Mouse (Mus musculus): ENCODE measurements around the gene Sik3. TPM values are rescaled to one million over a fixed set of nuclear protein-coding genes. Genes with fewer than 3 reads are reported as not detected.
A peak's percentile ranks its signal among the peaks of the same experiment; 100 is the strongest.
"Not testable (repeated sequence)": the region's sequence is repeated elsewhere in the genome, so short reads cannot be mapped to it uniquely, and the experiment has no call there.

The Sik3 gene
- total RNA-seq, 4 experiments from 2014 or later, result 134 to 147 (median 140) TPM

DNA sequence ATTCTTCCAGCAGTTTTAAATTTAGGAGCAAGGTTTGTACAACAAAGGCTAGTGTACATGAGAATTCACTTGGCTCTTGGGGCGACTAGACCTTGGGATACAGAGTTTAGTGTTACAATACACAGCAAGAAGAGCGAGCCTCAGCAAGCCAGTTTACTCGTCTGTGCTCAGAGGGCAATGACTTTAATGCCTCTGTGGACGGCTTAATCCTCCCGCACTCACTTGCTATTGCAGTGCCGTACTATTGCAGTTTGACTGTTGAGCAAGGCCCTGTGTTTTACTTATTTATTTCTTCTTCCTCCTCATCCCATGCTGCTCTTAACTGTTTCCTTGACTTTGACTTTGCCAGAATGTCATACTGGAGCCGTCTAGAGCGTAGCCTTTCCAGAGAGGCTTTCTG lies 37.6 kb downstream of the Sik3 start:
- DNase-seq (ENCODE audit: low spot score in 2 of 2), result no peak

DNA sequence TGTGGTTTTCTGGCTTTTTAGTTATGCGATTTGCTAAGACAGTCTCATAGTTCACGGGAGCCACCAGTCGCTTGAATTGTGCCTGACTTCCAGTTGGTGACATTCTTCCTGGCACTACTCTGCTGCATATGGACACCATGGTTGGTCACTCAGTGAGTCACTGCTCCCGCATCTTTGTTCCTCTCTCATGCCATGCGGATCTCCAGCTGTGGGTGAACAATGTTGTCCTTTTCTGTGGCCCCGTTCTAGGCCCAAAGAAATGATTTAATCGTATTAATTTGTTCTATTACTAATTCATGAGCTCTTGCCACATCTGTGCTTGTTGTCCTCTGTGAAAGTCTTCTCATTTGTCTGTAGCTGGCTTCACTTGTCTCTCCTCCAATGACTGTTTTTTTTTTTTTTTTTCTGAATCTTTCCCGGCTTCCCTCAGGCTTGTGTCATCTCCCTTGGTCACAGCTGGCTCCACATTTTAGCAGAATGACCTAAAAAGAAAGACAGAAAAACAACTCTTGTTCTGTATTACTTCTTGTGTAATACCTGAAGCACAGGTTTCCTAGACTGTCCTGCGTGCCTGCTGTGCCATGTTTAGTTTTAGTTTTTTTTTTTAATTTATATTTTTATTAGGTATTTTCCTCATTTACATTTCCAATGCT lies 40.5 kb downstream of the Sik3 start:
- peak; percentile 51 to 67 for DNase-seq (ENCODE audit: low spot score in 2 of 2)

DNA sequence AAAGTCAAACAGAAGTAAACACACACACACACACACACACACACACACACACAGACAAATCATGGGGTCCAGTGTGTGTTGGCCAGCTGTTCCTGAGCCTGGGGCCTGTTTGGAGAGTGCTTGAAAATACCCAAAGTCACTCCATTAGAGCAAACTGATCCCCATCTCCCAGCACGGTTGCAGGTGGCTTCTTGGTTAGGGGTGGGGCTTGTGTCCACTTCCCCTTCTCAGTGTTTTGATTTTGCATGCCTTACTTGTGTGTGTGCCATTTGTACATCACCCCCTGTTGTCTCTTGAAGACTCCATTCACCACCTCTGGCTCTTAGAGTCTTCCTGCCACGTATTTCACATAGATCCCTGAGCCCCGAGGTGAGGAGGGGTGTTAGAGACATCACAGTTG lies 45.4 kb downstream of the Sik3 start:
- DNase-seq (ENCODE audit: low spot score in 2 of 2), result no peak

DNA sequence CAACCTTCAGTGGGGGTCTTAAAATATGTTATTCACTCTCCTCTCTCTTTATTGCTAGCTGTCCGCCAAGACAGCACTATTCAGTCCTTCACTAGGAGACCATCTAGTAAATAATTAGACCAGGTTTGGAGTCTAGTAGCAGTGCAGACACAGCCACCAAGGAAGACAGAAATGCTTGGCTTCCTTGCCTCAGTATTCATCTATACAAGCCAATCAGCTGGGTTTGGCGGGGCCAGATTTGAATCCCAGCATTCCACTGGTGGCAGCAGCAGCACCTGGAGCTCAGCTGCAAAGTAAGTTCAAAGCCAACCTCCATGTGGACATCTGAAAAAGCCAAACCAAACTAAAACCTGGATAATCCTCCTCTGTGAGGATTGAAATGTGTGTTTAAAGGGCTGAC lies 47.6 kb downstream of the Sik3 start:
- DNase-seq (ENCODE audit: low spot score in 2 of 2), result no peak

DNA sequence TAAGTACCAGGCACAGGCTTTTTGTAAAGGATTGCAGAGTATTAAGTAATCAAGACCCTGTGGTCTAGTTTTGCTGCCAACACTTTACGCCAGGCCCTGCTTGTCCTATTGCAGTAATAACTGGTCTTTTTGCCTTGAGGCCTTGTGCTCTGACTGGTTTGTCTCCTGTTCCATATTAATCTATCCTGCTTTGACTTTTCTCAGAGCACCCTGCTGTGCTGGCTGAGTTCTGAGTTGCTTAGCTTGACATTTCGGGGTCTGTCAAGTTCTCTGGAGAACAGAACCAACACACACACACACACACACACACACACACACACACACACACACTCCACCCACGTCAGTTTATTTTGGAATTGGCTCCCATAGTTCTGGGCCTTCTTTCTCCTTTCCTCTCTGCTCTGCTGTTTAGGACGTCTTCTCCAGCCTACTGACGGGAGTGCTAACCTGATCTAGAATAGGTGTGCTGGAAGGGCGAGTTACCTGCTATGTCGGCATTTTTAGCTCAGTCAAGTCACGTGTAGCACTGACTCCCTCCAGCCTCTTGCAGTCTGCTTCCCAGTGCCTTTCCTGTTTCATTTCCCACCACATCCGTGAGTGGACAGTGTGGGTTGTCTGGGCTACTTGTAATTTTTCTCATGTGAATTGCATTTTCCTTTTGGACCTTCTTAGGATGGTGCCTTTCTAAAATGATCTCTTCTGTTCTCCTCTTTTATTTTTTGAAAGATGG lies 49.2 kb downstream of the Sik3 start:
- DNase-seq (ENCODE audit: low spot score in 2 of 2), result no peak

DNA sequence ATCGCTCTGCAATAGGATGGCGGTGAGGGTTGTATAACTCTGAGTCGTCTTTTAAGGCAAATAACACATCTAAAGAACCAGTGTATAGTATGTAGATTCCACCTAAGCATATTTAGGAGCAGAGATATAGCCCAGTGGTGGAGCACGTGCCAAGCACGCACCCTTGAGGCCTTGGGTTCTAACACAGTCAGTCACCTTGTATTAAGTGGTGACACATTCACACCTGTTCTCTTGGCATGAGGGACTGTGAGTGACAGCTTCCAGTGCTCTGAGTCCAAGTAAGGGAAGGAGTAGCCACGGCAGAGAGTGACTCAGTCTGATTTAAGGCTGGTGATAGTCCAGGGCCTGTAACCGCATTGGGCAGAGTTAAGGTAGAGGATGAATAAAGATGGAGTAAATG lies 51.7 kb downstream of the Sik3 start:
- no peak for DNase-seq (ENCODE audit: low spot score in 2 of 2)

DNA sequence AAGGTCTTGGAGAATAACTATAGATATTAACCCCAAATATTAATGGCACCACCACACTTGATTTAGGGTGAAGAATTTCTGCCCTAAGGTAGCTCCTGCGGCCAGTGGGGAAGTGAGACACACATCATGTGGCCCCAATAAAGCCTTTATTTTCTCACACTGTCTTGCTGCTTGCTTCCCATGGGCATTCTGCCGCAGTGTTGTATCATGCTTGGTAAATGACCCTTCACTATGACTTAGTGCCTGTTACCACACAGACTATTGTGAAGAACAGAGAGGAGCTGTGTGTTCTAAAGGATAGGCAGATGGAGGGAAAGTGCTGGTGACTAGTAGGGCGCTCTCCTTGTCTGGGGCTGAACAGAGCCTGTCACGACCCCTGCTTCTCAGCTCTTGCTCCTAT lies 54.1 kb downstream of the Sik3 start:
- no peak for DNase-seq (ENCODE audit: low spot score in 2 of 2)

DNA sequence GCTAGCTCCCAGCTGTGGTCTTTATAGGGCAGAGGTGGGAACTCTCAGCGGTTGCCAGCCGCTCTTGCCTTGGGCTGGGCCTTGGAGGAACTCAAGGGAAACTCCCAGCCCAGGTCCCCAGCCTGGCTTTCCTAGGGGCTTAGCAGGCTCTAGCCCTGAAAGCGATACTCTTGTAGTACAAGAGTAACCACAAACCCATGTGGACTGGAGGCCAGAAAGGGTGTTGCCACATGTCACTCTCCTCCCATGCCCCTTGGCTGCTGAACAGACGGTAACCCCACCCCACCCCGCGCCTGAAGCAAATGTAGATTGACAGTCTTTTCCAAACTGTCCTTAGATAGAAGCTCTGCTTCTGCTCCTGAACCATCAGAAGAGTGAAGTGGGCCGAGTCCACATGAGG lies 55.1 kb downstream of the Sik3 start:
- no peak for DNase-seq (ENCODE audit: low spot score in 2 of 2)

DNA sequence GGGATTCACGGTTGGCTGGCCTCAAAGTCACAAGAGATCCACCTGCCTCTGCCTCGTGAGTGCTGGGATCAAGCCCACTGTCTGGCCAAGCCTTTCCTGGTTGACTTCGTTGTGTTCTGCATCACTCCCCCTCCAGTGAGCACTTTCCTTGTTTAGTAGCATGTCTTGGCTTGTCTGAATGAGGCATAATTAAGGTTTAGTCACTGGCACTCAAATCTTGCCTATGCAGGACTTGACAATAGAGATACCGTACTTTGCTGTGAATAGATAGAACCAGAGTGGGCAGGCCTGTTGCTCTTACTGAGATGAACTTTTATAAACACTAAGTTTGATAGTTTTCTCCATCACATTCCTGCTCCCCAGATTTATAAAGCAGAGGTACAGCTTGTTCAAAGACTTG lies 56.4 kb downstream of the Sik3 start:
- no peak for DNase-seq (ENCODE audit: low spot score in 2 of 2)

DNA sequence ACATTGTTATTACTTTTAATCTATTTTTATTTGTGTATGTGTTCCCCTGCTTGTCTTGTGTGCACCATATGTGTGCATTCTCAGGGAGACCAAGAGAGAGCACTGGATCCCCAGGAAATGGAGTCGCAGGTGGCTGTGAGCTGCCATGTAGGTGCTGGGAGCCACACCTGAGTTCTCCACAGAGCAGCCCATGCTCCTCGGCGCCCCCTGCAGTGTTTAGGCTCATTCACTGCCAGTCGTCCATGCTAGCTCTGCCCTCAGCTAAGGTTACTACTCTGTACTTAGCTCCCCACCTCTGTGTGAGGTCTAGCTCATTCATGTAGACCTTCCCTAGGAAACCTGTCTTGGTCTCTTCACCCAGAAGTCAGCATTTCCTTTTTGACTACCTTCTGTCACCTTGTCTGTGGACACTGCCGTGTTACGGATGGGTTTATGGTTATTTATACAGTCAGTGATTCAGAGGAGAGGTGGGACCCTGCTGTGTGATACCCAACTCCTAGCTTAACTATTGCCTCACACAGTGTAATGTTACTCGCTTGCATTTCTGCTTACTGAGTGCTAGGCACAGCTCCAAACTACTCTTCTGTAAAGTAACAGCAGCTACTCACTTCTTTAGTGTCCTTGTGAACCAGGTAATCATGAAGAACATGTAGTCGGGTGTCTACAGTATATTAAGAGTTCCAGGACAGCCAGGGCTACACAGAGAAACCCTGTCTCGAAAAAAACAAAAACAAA lies 59.6 kb downstream of the Sik3 start:
- DNase-seq (ENCODE audit: low spot score in 2 of 2), result no peak

DNA sequence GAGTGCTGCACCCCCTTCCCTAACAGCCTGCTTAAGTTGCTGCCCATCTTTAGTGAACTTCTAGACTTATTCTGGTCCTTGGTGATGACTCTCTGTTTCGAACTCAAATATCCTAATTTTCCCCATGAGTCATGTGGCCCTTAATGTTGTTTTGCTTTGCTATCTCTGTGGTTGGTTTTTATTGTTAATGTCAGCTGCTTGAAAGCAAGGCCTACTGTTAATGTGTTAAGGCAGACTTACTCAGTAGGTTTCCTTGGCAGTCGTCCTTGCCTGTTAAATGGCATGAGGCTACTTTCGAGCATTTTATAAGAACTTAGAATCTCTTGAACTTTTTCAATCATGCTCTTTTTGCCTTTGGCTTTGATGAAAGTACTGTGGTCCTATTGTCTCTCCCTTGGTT lies 60.8 kb downstream of the Sik3 start:
- DNase-seq (ENCODE audit: low spot score in 2 of 2), result no peak

DNA sequence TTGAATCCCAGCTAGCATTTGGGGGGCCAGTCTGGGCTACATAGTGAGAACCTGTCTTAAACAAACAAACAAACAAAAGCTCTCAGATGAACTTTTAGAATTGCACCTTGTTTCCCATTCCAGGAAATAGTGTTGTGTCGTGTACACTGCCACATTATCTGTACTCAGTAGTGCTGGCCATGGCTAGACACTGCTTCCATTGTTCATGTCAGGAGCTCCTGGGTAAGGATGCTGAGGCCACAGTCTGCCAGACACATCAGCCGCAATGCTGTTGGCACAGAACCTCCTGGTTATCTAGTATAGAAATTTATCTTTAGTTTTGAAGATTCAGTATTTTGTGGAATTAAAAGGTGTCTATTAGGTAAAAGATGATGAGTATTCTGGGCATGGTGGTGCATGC lies 63.0 kb downstream of the Sik3 start:
- no peak for DNase-seq (ENCODE audit: low spot score in 2 of 2)

DNA sequence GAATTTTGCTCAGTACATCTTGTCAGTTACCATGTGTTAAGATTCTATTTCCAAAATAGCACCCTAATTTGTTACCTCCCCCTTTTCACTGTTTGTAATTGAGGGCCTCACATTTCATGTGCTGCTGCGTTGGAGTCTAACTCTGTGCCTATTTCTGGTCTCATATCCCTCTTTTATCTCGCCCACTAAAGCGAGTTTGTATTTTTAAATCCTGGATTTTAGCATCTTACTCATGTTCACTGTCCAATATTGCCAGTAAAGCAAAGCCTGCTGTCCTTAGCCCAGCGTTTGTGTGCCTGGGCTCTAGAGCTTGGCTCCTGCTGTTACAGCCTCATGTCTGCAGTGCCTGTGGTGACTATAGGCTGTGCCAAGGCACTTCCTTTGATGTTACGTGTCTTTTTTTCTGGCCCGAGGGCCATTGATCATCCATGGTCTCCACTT lies 69.8 kb downstream of the Sik3 start:
- no peak for DNase-seq (ENCODE audit: low spot score in 2 of 2)

DNA sequence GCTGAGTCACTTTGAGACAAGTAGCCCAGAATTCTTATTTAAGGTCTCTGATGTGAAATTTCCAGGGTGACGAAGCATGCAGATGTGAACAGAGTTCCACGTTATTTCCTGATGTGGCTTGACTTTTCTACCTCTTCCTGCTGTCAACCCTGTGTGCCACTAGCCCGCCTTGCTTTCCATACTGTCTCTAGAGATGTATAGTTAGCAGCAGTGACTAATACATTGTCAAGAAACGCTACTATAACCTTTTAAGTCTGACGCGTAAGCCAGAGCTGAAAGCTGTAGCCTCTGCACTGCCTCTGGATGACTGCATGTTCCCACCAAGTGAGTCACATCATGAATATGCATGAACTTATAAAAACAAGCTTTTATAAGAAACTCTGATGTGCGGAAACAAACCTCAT lies 70.9 kb downstream of the Sik3 start:
- peak in 1 of 2 experiments; percentile 40 for DNase-seq (ENCODE audit: low spot score in 2 of 2)

DNA sequence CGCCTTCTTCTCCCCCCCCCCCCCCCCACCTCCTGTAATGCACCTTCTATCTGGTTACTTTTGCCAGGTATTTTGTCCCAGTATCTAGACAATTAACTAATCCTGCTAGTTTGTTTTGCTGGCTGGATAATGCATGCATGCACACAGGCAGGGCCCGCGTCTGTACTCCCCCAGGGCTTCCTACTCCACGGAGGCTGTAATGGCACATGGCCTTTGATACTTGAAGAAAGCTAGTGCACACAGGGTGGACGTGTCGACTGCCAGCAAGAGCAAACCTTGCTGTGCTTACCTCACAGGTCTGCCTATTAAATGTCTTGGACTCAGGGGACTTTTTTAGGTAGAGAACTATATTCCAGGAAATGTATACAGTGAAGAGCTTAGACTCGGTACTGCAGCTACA lies 73.3 kb downstream of the Sik3 start:
- no peak for DNase-seq (ENCODE audit: low spot score in 2 of 2)

DNA sequence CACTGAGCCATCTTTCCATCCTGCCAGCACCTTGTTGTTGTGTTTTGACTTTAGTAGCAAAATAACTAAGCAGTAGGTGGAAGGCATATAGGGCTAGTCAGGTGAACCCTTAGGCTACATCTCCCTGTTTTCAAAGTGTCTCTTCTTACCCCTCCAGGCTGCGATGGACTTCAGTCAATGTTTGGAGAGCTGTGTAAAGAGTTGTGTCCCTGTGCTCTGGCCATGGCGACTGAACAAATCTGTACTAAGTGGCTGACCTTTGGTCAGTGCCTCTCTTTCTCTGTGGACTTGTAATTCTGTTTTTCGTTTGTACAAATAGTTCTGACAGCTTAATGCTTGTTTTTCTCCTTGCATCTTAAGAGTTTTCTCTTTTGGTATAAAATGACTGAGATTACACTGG lies 74.2 kb downstream of the Sik3 start:
- DNase-seq (ENCODE audit: low spot score in 2 of 2), result no peak

DNA sequence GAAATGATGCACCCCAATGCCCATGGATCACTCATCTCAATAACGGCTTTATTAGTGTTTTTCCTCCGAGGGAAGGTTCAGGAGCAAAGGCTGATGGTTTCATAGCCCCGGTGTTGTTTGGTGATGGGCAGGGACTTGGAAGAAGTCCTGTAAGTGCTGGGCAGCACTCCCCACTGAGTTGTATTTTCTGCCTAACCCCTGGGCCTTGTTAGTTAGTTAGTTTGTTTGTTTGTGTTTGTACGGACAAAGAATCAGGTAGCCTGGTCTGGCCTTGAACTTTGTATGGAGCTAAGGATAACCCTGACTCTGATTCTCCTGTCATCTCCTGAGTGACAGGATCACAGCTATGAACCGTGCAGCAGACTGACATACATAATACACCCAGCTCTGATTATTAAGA lies 74.8 kb downstream of the Sik3 start:
- no peak for DNase-seq (ENCODE audit: low spot score in 2 of 2)

DNA sequence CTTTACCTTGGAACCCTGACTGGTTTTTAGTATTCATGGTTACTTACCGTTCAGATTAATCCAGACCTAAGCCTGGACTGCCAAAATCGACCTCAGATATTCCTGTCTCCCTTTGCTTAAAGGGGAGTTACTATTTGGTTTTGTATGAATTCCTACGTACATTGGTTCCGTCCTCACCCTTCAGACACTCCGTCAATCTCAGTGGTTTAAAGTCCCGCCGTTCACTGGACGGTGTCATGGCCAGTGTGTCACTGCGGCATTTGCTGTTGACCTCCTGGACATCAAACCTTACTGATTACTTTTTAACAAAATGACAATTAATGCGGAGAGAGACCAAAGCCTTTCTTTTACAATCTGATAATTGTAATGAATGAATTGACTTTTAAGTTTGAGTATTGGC lies 76.1 kb downstream of the Sik3 start:
- DNase-seq (ENCODE audit: low spot score in 2 of 2), result no peak

DNA sequence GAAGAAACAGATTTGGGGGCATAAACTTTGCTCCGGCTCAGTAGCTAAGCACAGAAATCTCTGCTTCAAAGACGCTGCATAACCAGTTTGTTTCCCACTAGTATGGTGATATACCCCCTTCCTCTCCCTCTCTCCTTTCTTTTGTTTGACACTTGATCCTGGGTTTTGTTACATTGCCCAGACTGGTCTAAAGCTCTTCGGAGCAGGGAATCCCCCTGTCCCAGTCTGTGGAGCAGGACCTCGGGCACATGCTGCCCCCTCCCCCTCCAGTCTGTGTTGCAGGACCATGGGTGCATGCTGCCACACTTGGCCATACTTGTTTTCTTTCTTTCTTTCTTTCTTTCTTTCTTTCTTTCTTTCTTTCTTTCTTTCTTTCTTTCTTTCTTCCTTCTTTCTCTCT lies 77.4 kb downstream of the Sik3 start:
- DNase-seq (ENCODE audit: low spot score in 2 of 2), result no peak

DNA sequence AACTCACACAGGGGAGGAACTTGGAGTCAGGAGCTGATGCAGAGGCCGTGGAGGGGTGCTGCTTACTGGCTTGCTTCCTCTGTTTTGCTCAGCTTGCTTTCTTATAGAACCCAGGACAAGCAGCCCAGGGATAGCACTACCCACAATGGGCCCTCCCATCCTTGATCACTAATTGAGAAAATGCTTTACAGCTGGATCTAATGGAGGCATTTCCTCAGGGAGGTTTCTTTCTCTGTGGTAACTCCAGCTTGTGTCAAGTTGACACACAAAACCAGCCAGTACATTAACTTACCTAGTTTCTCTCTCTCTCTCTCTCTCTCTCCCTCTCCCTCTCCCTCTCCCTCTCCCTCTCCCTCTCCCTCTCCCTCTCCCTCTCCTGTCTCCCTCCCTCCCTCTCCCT lies 78.5 kb downstream of the Sik3 start:
- not testable (repeated sequence) for DNase-seq (ENCODE audit: low spot score in 2 of 2)

DNA sequence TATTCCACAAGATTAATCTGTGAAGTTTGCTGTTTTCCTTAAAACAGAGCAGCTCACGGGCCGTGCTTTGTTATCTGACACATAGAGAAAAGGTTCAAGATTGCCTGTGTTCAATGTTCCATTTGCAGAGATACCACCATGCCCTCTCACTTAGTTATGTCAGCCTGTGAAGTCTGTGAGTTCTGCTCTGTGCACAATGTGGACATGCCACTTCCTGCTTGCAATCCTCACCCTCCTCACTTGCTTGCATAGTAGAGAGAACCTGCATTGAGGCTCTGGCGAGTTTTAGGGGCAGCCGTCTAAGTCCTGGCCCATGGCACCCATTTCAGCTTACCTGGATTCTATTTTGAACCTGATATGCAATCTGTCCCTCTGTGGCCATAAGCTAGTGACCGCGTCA lies 80.0 kb downstream of the Sik3 start:
- no peak for DNase-seq (ENCODE audit: low spot score in 2 of 2)

DNA sequence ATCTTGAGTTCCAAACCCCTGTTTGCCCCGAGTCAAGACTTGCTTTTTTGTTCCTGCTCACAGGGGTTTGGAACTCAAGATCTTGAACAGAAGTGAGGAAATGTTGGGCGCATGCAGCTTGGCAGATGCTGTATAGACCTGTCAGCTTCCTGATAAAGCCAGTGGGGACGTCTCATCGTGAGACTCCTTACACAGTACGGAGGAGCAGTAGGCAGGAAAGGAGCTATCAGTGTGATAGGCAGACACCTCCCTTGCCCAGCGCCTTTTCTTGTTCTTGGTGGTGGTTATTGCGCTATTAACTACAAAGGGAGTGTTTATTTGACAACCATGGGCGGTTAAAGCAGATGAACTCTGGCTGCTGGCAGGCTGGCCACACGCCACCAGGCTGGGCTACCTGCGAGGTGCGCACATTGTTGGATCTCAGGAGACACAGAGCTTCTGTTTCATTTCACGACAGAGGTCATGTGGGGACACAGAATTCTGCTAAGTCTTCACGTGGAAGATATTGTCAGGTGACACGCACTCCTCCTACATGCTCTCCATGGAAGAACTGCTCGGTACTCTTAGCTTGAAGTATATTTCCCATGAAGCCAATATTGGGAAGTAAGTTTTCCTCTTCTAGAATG lies 85.9 kb downstream of the Sik3 start:
- DNase-seq (ENCODE audit: low spot score in 2 of 2), result no peak
